Mouse (Mus musculus) brain, embryonic 14.5 days (tissue): ENCODE data around the gene Cnot1.
"Not testable (repeated sequence)": the region's sequence is repeated elsewhere in the genome, so short reads cannot be mapped to it uniquely, and the experiment has no call there.

Source experiments
- CTCF ChIP-seq: fragments of 200-500 bp; IDR thresholded peaks from 2 replicates; pipeline ENCODE4 v1.5.1; 2012; ENCODE audit warnings: inconsistent platforms, mild to moderate bottlenecking, moderate library complexity, borderline replicate concordance; ENCODE audit not compliant: insufficient read depth, insufficient read length; ENCODE audit errors: extremely low read depth
- POLR2A ChIP-seq: fragments of 200-500 bp; IDR thresholded peaks from 2 replicates; pipeline ENCODE4 v1.6.1; 2012; ENCODE audit warnings: mild to moderate bottlenecking, inconsistent platforms, borderline replicate concordance; ENCODE audit not compliant: poor library complexity, insufficient read depth, insufficient read length, severe bottlenecking; ENCODE audit errors: extremely low read depth

DNA sequence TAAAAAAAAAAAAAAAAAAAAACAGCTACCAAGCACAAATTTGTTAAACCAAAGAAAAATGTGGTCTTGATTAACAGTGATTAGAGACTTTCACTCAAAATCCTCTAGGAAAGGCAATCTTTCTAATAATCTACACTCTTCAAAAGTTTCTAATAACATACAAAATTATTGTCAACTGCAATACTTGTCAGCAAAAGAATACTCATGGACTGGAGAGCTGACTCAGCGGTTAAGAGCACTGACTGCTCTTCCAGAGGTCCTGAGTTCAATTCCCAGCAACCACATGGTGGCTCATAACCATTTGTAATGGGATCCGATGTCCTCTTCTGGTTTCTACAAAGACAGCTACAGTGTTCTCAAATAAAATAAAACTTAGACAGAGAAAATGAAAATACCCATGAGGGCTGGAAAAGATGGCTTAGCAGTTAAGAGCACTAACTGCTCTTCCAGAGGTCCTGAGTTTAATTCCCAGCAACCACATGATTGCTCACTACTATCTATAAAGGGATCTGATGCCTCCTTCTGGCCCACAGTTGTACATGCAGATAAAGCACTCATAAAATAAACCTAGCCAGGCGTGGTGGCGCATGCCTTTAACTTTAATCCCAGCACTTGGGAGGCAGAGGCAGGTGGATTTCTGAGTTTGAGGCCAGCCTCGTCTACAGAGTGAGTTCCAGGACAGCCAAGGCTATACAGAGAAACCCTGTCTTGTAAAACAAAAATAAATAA, 11.8 kb downstream of the Cnot1 start:
- not testable (repeated sequence) for TF ChIP-seq POLR2A, CTCF
